Mouse (Mus musculus) granulocyte monocyte progenitor cell, adult 5-6 weeks (primary cell): ENCODE results near the gene Rfng. TPM values are rescaled to one million over a fixed set of nuclear protein-coding genes. Genes with fewer than 3 reads are reported as not detected.
"Not testable (repeated sequence)": the region's sequence is repeated elsewhere in the genome, so short reads cannot be mapped to it uniquely, and the experiment has no call there.

Source experiments
- ATAC-seq: replicated peaks from 2 replicates; pipeline ENCODE4 v1.8.0; 2016; ENCODE audit warnings: mild to moderate bottlenecking, moderate TSS enrichment, inconsistent platforms; ENCODE audit not compliant: poor library complexity, severe bottlenecking
- total RNA-seq, 2 experiments: library from RNA; stranded (forward) in 1 of 2; stranded (reverse) in 1 of 2; fragments of 200-712, 200-1000 nt in 1 of 2; fragments of >200 nt in 1 of 2; fragmentation: Nextera tagmentation in 1 of 2; gene quantifications; 2 replicates each; pipeline ENCODE4 v1.2.3; 2014 to 2017

Rfng gene
- total RNA-seq, 2 experiments from 2014 or later = 3.1 to 23.8 TPM

DNA sequence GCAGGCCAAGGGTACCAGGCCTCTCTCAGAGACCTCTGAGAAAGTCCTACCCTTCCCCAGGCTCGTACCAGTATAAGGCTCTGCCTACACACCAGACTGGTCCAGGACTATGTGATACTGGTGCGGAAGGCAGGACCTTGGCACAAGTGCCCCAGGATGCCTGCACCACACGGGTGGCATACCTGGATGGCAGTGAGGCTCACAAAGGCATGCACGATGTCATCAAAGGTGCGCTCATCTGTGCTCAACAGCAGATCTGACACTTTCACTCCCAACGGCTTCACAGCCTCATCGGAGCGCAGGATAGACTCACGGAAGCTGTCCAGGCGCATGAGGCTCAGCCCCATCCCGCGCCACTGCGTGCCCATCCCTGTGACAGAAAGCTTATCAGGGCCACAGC lies 34.2 kb upstream of the Rfng start:
- no peak for ATAC-seq

- no peak for ATAC-seq
Measured at GRCm38 (mm10) chr11:120817358-120817757, 33.4 kb upstream of the Rfng start.

GRCm38 (mm10) chr11:120812068-120812467 lies 28.1 kb upstream of the Rfng start:
- ATAC-seq = no peak

DNA sequence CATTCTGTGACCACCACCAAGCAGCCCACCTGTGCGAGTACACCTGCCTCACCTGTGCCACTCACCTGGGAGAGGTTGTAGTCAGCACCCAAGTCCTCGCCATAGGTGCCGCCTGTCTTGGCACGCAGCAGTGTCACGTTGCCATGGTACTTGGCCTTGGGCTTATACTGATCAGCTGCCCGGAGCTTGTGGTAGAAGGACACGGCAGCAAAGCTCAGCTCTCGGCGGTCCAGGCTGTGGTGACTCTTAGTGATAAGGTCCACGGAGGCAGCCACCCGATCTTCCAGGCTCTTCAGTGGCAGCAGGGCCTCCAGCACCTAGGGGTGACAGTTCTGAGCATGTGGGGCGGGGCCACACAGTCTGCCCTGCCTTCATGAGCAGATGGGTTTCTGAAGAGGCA lies 24.0 kb upstream of the Rfng start:
- ATAC-seq = no peak

- ATAC-seq = no peak
Measured at GRCm38 (mm10) chr11:120805375-120806298, 21.6 kb upstream of the Rfng start.

GRCm38 (mm10) chr11:120804769-120805168 lies 20.8 kb upstream of the Rfng start:
- ATAC-seq = no peak

DNA sequence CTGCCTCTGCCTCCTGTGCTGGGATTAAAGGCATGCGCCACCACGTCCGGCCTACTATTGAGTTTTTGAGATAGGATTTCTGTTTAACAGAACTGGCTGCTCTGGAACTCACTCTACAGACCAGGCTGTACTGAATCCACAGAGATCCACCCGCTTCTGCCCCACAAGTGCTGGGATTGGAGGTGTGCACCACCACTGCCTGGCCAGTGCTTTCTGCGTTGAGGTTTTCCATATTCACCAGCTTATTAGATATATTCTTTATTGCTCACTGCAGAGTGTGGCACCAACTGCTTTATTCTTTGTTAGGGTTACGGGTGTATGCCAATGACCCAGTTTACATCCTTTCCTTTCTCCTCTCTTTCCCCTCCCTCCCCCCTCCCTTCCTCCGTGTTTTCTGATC lies 20.3 kb upstream of the Rfng start:
- no peak for ATAC-seq

DNA sequence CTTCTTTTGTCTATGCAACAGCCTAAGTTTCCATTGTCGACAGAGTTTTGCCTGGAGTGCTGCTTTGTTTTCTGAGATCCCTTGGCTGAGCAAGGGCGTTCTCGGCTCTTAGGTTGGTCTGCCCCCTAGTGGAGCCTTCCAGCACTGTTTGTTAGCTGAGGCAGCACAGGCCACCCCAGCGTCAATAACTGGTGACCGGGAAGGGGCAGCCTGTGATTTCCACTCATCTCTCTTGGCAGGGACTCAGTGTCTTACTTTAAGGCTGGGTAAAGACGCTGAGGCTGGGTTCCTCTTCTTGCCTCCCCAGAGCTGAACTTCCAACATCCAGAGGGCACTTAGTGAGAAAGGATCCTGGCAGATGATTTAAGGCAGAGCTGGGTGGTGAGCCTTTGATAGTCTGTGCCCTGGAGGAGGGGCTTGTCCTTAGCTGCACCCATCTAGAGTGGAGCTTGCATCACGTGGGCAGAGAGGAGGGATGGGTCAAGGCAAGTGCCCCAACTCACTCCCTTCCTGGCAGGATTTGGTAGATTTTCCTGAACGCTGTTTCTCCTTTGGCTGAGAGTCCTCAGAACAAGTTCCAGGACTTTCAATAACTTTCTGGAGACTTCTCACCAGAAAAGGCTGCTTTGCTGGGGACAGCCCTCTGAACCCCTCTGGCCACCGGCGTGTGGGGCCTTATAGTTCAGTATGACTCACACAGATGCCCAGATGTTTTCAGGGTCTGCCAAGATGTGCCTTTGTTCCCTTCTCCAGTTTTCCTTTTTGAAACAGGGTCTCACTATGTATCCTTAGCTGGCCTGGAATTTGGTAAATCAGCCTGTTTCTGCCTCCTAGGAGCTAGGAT lies 16.3 kb upstream of the Rfng start:
- peak; percentile 69 for ATAC-seq

DNA sequence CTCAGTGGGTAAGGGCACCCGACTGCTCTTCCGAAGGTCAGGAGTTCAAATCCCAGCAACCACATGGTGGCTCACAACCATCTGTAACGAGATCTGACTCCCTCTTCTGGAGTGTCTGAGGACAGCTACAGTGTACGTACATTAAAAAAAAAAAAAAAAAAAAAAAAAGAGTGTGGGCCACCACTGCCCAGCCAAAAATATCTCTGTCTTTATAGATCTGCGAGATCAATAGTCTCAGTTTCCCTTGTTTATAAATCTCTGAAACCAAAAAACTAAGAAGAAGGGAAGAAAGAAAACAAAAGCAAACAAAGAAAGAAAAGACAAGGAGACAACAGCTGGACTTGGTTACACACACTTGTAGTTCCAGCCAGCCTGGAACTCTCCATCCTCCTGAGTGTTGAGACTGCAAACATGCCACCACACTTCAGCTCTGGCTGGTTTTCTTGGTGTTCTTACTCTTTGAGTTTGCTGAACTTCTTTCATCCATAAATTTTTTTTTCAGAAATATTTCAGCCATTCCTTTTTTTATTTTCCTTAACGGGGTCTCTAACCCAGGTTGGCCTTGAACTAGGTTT lies 15.4 kb upstream of the Rfng start:
- no peak for ATAC-seq

DNA sequence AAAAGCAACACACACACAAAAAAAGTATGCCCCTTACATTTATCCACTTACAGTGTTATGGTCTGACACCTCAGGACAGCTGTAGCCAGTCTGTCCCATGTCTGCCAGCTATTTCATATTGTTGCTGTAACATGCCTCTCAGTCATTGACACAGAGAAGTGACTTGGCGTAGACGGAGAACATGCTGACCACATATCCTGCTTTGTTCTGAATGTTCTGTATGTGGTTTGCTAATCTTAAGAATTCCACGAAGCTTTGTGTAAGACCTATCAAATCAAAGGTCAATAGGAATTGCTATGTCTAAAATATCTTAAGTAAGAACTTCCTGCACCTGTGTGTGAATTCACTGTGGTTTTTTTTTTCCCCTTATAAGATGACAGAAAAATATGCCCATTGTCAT lies 14.2 kb upstream of the Rfng start:
- 0 out of 2 replicates have a peak, but pooled peaks have one; percentile 8 for ATAC-seq

- ATAC-seq = no peak
Measured at GRCm38 (mm10) chr11:120796614-120796946, 12.6 kb upstream of the Rfng start.

DNA sequence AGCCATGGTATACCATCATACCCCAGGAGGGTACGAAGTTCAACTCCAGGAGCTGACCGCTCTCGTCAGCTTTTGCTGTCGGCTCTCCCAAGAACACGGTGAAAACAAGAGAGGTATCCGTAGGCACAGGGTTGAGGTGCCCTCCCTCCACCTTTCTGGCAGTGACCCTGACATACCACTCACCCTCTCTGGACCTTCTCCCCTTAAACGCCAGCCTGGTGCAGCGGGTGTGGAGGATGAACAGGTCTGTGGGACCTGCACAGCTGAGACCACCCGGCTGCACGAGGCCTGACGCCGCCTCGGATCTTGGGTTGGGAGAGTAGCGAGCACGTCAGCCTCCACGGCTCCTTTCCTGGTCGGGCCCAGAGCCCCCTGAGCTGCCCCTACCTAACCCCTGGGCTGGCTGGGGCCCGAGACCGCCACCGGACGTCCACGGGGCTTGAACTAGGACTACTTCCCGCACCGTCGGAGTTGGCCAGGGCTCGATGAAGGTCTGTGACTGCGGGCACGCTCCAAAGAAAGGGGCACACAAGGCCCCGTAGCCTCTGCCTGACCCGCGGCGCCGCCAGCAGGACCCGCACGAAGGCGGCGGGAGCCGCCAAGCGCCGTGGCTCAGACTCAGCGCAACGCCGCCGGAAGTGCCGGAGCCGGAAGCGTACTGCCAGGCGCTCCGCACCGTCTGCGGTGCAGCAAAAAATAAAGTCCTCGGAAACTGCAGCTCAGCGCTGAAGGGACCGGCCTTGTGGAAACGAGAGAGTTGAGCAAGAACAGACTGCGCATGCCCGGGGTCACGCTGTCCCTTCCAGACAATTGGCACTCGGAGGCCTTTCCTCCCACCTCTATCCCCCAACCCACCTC lies 12.0 kb upstream of the Rfng start, which contains the start of gene Dus1l:
Gene Dus1l (minus strand): TSS at position 648 of the 858 bp plus-strand sequence.
- peak; percentile 85 for ATAC-seq

- ATAC-seq = no peak
Measured at GRCm38 (mm10) chr11:120792652-120793051, 8.6 kb upstream of the Rfng start.

- ATAC-seq = no peak
Measured at GRCm38 (mm10) chr11:120789810-120790209, 5.8 kb upstream of the Rfng start.

DNA sequence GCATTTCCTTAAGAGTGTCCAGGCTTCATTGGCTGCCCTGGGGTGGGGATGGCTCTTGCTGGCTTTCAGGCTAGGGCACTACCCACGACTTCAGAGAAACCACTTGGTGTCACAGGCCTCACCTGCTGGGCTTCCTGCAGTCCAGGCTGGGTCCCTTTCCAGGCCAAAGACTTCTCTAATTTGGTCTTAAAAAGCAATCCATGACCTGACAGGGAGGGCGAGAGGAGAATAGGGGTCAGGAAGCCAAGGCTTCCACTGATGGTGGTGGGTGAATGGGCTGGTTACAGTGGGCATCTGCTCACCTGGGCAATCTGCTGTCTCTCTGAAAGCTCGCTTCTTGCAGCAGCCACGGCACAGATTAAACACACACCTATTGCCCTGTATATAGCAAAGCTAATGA lies 5.3 kb upstream of the Rfng start:
- no peak for ATAC-seq

- not testable (repeated sequence) for ATAC-seq
Measured at GRCm38 (mm10) chr11:120788460-120788859, 4.5 kb upstream of the Rfng start.

DNA sequence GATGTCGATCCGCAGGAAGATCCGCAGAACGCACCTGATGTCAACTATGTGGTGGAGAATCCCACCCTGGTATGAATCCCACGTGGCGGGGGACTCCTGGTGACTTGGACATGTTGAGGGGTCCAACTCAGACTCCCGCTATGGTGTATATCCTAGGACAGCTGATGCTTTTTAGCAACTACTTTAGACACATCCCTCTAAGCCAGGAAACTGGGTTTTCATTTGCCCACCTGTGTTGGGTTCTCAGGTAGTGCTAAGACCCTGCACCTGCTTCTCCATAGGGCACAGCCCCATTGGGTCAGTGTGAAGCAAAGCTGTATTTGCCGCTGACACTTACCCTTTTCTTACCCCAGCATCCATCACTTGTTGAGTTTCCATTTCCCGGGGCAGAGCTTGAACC lies 1.1 kb upstream of the Rfng start:
- no peak for ATAC-seq

DNA sequence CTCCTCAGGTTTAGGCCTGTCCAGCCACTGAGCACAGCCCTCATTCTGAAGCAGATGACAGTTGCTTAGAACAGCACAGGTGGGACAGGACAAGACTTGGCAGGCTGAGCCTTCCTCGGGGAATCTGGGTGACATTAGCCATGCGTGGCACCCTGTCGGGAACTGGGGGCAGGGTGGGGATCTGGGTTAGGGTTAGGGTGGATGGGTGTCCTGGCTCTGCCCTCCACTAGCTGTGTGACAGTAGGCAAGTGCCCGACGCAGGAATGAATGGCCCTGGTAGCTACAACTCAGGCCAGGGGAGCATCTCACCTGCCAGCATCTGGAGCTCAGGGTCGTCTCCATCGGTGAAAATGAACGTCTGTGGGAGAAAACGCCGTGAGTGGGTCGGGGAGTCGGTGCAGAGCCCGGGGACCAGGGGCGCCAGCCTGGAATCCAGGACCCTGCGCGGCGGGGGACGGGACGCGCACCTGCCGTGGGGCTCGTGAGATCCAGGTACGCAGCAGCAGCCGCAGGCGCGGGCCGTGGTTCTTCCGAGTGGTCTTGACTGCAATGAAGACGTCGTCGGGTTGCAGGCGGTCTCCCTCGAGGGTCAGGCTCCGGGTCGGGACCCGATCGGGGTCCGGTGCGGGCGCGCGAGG lies 462 bp downstream of the Rfng start:
- no peak for ATAC-seq

GRCm38 (mm10) chr11:120781361-120781760 lies 2.6 kb downstream of the Rfng start:
- not testable (repeated sequence) for ATAC-seq

DNA sequence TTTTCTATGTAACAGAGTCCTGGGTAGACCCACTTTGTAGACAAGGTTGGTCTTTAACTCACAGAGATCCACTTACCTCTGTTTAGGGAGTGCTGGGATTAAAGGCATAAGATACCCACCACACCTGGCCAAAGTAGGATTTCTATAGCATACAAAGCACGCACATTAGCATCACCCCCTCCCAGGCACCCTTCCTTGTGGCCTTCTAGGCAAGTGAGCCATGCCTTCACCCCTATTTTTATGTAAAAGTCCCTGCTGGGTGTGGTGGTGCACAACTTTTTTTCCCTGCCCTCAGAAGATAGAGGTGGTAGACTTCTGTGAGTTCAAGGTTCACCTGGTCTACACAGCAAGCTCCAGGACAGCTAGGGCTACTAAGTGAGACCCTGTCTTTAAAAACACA lies 4.1 kb downstream of the Rfng start:
- no peak for ATAC-seq
